Mouse (Mus musculus) spleen, adult 2 months (tissue): Measurements from ENCODE around the gene Dync1li1.

Experiments used
- CTCF ChIP-seq: fragments of 200-500 bp; IDR thresholded peaks from 2 replicates; pipeline ENCODE4 v1.5.1; 2011; ENCODE audit warnings: mild to moderate bottlenecking, inconsistent platforms; ENCODE audit not compliant: insufficient read depth, insufficient read length, insufficient replicate concordance; ENCODE audit errors: extremely low read depth
- POLR2A ChIP-seq: fragments of 200-500 bp; IDR thresholded peaks from 2 replicates; pipeline ENCODE4 v1.6.1; 2011; ENCODE audit warnings: low read depth, low read length, inconsistent platforms

DNA sequence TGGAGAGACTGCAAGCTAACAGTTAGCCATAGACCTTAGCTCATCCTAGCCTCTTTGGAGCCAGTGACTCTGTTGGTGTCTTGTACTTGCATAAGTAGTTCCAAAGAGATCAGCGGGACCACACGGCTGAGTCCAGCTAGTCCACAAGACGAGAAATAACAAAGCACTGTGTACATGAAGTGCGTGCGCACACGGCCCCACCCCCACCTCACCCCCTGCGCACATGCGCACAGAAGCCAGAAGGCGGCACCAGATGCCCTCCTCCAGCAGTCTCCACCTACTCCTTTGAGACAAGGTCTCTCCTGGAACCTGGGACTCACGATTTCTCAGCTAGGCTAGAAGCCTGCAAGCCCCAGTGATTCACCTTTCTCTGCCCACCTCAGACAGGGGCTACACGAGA lies 24.8 kb upstream of the Dync1li1 start:
- TF ChIP-seq POLR2A = no peak
- no peak for TF ChIP-seq CTCF
